Mouse (Mus musculus): ENCODE data around the gene Gm45261. TPM values are rescaled to one million over a fixed set of nuclear protein-coding genes. Genes with fewer than 3 reads are reported as not detected.

The Gm45261 gene
- polyA plus RNA-seq, 1 experiment from 2014 or later = not detected

- Histone ChIP-seq H3K9ac (no peak overlapping the region), H3K4me2 (no peak overlapping the region), H3K9me3 (no peaks in the 10 kb centered on the region), H3K27me3 (no peaks in the 10 kb centered on the region), H3K4me1 (replicated peaks) (peaks cover 4% of the 10 kb centered on the region; the same call in 1 of the 2 replicates), H3K4me3 (no peak overlapping the region), H3K27ac (no peak overlapping the region), H3K36me3 (no peaks in the 10 kb centered on the region)
- 88% methylated on average over 3 of the region's 3 CpGs for WGBS
- no peak for ATAC-seq (ENCODE audit: low FRiP score)
These were observed 57.1 kb downstream of the Gm45261 start for GRCm38 (mm10) chr1:80404196-80404595.

GRCm38 (mm10) chr1:80403366-80403893 lies 57.8 kb downstream of the Gm45261 start:
- 62% methylated on average over 3 of the region's 3 CpGs for WGBS
- no peak overlapping the region for H3K4me2 ChIP-seq
- H3K9ac ChIP-seq = no peak overlapping the region
- H3K9me3 ChIP-seq = no peaks in the 10 kb centered on the region
- H3K4me3 ChIP-seq = no peak overlapping the region
- no peak for ATAC-seq (ENCODE audit: low FRiP score)
- H3K27ac ChIP-seq = no peak overlapping the region
- H3K4me1 ChIP-seq (replicated peaks) = 0 out of 2 replicates have a peak, but pooled peaks cover under 1% of the 10 kb centered on the region
- H3K36me3 ChIP-seq = no peaks in the 10 kb centered on the region
- no peaks in the 10 kb centered on the region for H3K27me3 ChIP-seq

DNA sequence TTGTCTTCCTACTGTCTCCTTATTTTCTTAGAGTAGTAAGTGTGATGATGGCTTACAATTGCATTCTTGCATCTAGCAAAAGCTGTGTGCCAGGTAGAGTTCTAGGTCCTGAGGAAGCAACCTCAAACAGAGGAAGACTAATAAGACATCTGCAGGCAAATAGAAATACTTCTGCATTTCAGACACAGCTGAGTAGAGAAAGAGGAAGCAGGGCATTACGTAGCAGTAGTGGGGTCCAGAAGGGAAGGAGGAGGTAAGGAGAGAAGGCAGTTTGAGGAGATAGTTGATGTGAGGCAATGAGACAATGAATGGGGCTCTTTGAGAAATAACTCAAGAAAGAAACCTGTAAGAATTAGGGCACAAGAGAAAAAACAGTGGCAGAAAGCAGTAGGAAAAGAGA lies 59.3 kb downstream of the Gm45261 start:
- no peak overlapping the region for H3K4me3 ChIP-seq
- no peak overlapping the region for H3K4me2 ChIP-seq
- no peak overlapping the region for H3K27ac ChIP-seq
- no peaks in the 10 kb centered on the region for H3K4me1 ChIP-seq (replicated peaks)
- H3K36me3 ChIP-seq = no peaks in the 10 kb centered on the region
- H3K9me3 ChIP-seq = no peaks in the 10 kb centered on the region
- no peak overlapping the region for H3K9ac ChIP-seq
- H3K27me3 ChIP-seq = no peaks in the 10 kb centered on the region
- 84% methylated on average over 1 of the region's 1 CpGs for WGBS
- ATAC-seq (ENCODE audit: low FRiP score) = no peak

Other genes with a start within 250 kb of the Gm45261 start
- 0.54 and 0.64 TPM in 2 replicates for gene Fam124b, start 243.0 kb downstream of the Gm45261 start, polyA plus RNA-seq (2015; fragmentation: Nextera tagmentation; extraction: Ambion mirVana)
- 36.0 and 40.2 TPM in 2 replicates for gene Cul3, start 121.0 kb downstream of the Gm45261 start, polyA plus RNA-seq (2015; fragmentation: Nextera tagmentation; extraction: Ambion mirVana)